Mouse (Mus musculus) kidney, postnatal 0 days (tissue): Measurements from ENCODE around the gene Col4a1. TPM values are rescaled to one million over a fixed set of nuclear protein-coding genes. Genes with fewer than 3 reads are reported as not detected.

Experiments used
- ATAC-seq: fragments of 200-750 bp; cut with Nextera tagmentation; replicated peaks from 2 replicates; pipeline ENCODE4 v1.8.0; 2017; ENCODE audit warnings: low read depth, moderate number of reproducible peaks, moderate TSS enrichment, moderate library complexity; ENCODE audit not compliant: low FRiP score
- DNase-seq: peaks from one replicate; pipeline ENCODE4 v3.0.0-alpha.2; 2016; ENCODE audit warnings: low spot score
- H3K27ac ChIP-seq: fragments of 300-500 bp; sonication (generic); 2 replicates; pipeline ENCODE4 v1.5.1; 2014; ENCODE audit warnings: mild to moderate bottlenecking
- H3K27me3 ChIP-seq: fragments of 300-500 bp; sonication (generic); 2 replicates; pipeline ENCODE4 v1.6.1; 2014; ENCODE audit warnings: low read length, mixed read lengths; ENCODE audit not compliant: insufficient read depth
- H3K36me3 ChIP-seq: fragments of 300-500 bp; sonication (generic); 2 replicates; pipeline ENCODE4 v1.6.1; 2014; ENCODE audit warnings: low read length, mixed read lengths; ENCODE audit not compliant: insufficient read depth
- H3K4me1 ChIP-seq: fragments of 300-500 bp; sonication (generic); replicated peaks from 2 replicates; pipeline ENCODE4 v1.6.1; 2014; ENCODE audit warnings: antibody characterized with exemption, low read length, mixed read lengths; ENCODE audit not compliant: insufficient read depth
- H3K4me2 ChIP-seq: fragments of 300-500 bp; sonication (generic); 2 replicates; pipeline ENCODE4 v1.6.1; 2014; ENCODE audit warnings: mild to moderate bottlenecking, low read length, moderate library complexity, mixed read lengths
- H3K4me3 ChIP-seq: fragments of 300-500 bp; sonication (generic); replicated peaks from 2 replicates; pipeline ENCODE4 v1.5.1; 2014; ENCODE audit warnings: low read depth, low read length
- H3K9ac ChIP-seq: fragments of 300-500 bp; sonication (generic); 2 replicates; pipeline ENCODE4 v1.6.1; 2014; ENCODE audit warnings: low read depth, low read length
- H3K9me3 ChIP-seq: fragments of 300-500 bp; sonication (generic); replicated peaks from 2 replicates; pipeline ENCODE4 v1.6.1; 2016; ENCODE audit warnings: low read length, inconsistent platforms, mixed read lengths
- CTCF ChIP-seq: IDR thresholded peaks from 2 replicates; pipeline ENCODE4 v1.5.1; 2016; ENCODE audit warnings: antibody characterized with exemption, low read depth, mild to moderate bottlenecking, moderate library complexity
- WGBS: fragments of 180-500 bp; shearing (Covaris S2); extraction: QIAGEN DNeasy Blood & Tissue Kit; methylation state at CpG from one replicate; pipeline ENCODE4 v1.1.7; 2014; 5-methylcytosine and 5-hydroxymethylcytosine counted together
- polyA plus RNA-seq: library from polyadenylated mRNA; unstranded; fragments of >200 nt; fragmentation: Nextera tagmentation; extraction: Ambion mirVana; gene quantifications from 2 replicates; pipeline ENCODE4 v1.2.1, GENCODE M21; 2015

Col4a1 gene
- polyA plus RNA-seq, 1 experiment from 2014 or later, result 305 TPM

- DNase-seq, result peak; percentile 61
- TF ChIP-seq CTCF, result no peak
- 58% methylated on average over 7 of the region's 7 CpGs for WGBS
- H3K9ac ChIP-seq, result no peak overlapping the region
- no peaks in the 10 kb centered on the region for H3K27me3 ChIP-seq
- peaks cover 16% of the 10 kb centered on the region; the same call in 1 of the 2 replicates for H3K36me3 ChIP-seq
- H3K4me2 ChIP-seq, result no peak overlapping the region
- peaks cover 35% of the 10 kb centered on the region for H3K4me1 ChIP-seq
- ATAC-seq, result no peak
- peak overlapping the region; percentile 58 for H3K27ac ChIP-seq
- H3K9me3 ChIP-seq, result no peaks in the 10 kb centered on the region
- H3K4me3 ChIP-seq, result no peak overlapping the region
Observed at GRCm38 (mm10) chr8:11249541-11250058, 63.0 kb downstream of the Col4a1 start.

- no peak overlapping the region for H3K4me2 ChIP-seq
- no peak for DNase-seq
- peaks cover 33% of the 10 kb centered on the region for H3K4me1 ChIP-seq
- H3K4me3 ChIP-seq, result no peak overlapping the region
- ATAC-seq, result no peak
- H3K27ac ChIP-seq, result no peak overlapping the region
- WGBS, result 28% methylated on average over 7 of the region's 7 CpGs
- H3K36me3 ChIP-seq, result peaks cover 25% of the 10 kb centered on the region
- H3K9me3 ChIP-seq, result no peaks in the 10 kb centered on the region
- TF ChIP-seq CTCF, result no peak
- H3K9ac ChIP-seq, result no peak overlapping the region
- H3K27me3 ChIP-seq, result no peaks in the 10 kb centered on the region
Observed at GRCm38 (mm10) chr8:11248712-11249111, 63.9 kb downstream of the Col4a1 start.

GRCm38 (mm10) chr8:11241488-11241887 is 71.1 kb downstream of the Col4a1 start:
- no peak overlapping the region for H3K4me2 ChIP-seq
- no peak overlapping the region for H3K9ac ChIP-seq
- H3K27me3 ChIP-seq, result no peaks in the 10 kb centered on the region
- 62% methylated on average over 2 of the region's 2 CpGs for WGBS
- TF ChIP-seq CTCF, result no peak
- ATAC-seq (no peak), DNase-seq (no peak)
- H3K27ac ChIP-seq, result no peak overlapping the region
- peaks cover 67% of the 10 kb centered on the region for H3K36me3 ChIP-seq
- H3K4me3 ChIP-seq, result no peak overlapping the region
- no peaks in the 10 kb centered on the region for H3K9me3 ChIP-seq
- H3K4me1 ChIP-seq, result no peaks in the 10 kb centered on the region; the same call in 1 of the 2 replicates

GRCm38 (mm10) chr8:11234879-11235210 is 77.8 kb downstream of the Col4a1 start:
- H3K27ac ChIP-seq, result peak overlapping the region; percentile 67
- H3K4me3 ChIP-seq, result no peak overlapping the region
- no peak overlapping the region for H3K4me2 ChIP-seq
- 59% methylated on average over 6 of the region's 6 CpGs for WGBS
- H3K27me3 ChIP-seq, result no peaks in the 10 kb centered on the region
- ATAC-seq (peak; percentile 76), DNase-seq (no peak)
- TF ChIP-seq CTCF, result no peak
- peaks cover 44% of the 10 kb centered on the region for H3K36me3 ChIP-seq
- H3K9ac ChIP-seq, result 0 out of 2 replicates have a peak overlapping the region, but pooled peaks have one; percentile 27
- H3K9me3 ChIP-seq, result no peaks in the 10 kb centered on the region
- peaks cover 15% of the 10 kb centered on the region; the same call in 1 of the 2 replicates for H3K4me1 ChIP-seq

GRCm38 (mm10) chr8:11234151-11234878 is 78.3 kb downstream of the Col4a1 start:
- Histone ChIP-seq H3K9me3 (no peaks in the 10 kb centered on the region), H3K36me3 (peaks cover 44% of the 10 kb centered on the region), H3K27me3 (no peaks in the 10 kb centered on the region), H3K9ac (no peak overlapping the region), H3K4me1 (peaks cover 15% of the 10 kb centered on the region; the same call in 1 of the 2 replicates), H3K4me2 (no peak overlapping the region), H3K4me3 (no peak overlapping the region), H3K27ac (peak overlapping the region; percentile 78)
- ATAC-seq (peak; percentile 37; the same call in 1 of the 2 replicates), DNase-seq (peak; percentile 78)
- TF ChIP-seq CTCF, result no peak
- WGBS, result 36% methylated on average over 10 of the region's 10 CpGs

GRCm38 (mm10) chr8:11233009-11233408 is 79.6 kb downstream of the Col4a1 start:
- Histone ChIP-seq H3K4me1 (peaks cover 15% of the 10 kb centered on the region; the same call in 1 of the 2 replicates), H3K27ac (0 out of 2 replicates have a peak overlapping the region, but pooled peaks have one; percentile 78), H3K4me3 (no peak overlapping the region), H3K9me3 (no peaks in the 10 kb centered on the region), H3K36me3 (peaks cover 49% of the 10 kb centered on the region), H3K4me2 (no peak overlapping the region), H3K27me3 (no peaks in the 10 kb centered on the region), H3K9ac (no peak overlapping the region)
- ATAC-seq (no peak), DNase-seq (no peak)
- WGBS, result 35% methylated on average over 4 of the region's 4 CpGs
- no peak for TF ChIP-seq CTCF
